Mouse (Mus musculus): Measurements from ENCODE around the gene Rrp1.
"Not testable (repeated sequence)": the region's sequence is repeated elsewhere in the genome, so short reads cannot be mapped to it uniquely, and the experiment has no call there.

The Rrp1 gene

GRCm38 (mm10) chr10:78422614-78423013, 9.8 kb upstream of the Rrp1 start:
- no peak for DNase-seq

DNA sequence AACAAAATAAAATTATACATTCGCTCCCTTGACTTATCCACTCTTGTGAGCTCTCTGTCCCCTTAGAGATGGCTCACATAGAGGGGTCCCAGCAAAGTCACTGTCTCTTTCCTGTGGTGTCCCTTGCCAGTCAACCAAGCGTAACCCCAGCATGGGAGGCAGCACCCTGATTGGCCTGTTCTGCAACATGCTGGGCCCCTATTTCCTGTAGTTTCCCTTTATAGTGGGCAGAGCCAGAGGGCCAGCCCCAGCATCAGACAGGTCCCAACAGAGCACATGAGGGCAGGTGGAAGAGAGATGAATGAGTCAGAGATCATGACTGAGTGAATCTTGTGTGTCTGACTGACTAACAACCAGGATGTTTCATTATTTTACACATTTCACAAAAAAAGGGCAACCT, 8.1 kb upstream of the Rrp1 start:
- DNase-seq = no peak

DNA sequence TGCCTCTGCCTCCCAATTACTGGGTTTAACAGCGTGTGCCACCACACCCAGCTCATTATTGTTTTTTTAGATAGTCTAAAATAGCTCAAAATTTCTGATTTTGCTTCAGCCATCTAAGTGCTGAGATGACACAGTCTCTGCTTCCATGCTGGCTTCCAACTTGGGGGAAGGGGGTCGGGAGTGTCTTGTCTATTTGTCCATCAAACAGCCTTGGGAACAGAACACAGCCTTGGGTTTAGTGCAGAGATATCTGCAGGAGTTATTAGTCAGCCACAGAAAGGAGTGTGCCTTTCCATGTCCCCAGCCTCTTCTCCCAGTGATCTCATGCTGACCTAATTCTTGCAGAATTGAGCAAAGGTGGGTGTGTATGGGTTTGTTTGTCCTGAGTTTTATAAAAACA, 5.9 kb upstream of the Rrp1 start:
- no peak for DNase-seq

- DNase-seq = no peak
Observed at GRCm38 (mm10) chr10:78417888-78418287, 5.0 kb upstream of the Rrp1 start.

- DNase-seq = not testable (repeated sequence)
Observed at GRCm38 (mm10) chr10:78414936-78415335, 2.1 kb upstream of the Rrp1 start.

- DNase-seq = no peak
Observed at GRCm38 (mm10) chr10:78413152-78413520, 293 bp upstream of the Rrp1 start.

- no peak for DNase-seq
Observed at GRCm38 (mm10) chr10:78411851-78412250, 992 bp downstream of the Rrp1 start.

DNA sequence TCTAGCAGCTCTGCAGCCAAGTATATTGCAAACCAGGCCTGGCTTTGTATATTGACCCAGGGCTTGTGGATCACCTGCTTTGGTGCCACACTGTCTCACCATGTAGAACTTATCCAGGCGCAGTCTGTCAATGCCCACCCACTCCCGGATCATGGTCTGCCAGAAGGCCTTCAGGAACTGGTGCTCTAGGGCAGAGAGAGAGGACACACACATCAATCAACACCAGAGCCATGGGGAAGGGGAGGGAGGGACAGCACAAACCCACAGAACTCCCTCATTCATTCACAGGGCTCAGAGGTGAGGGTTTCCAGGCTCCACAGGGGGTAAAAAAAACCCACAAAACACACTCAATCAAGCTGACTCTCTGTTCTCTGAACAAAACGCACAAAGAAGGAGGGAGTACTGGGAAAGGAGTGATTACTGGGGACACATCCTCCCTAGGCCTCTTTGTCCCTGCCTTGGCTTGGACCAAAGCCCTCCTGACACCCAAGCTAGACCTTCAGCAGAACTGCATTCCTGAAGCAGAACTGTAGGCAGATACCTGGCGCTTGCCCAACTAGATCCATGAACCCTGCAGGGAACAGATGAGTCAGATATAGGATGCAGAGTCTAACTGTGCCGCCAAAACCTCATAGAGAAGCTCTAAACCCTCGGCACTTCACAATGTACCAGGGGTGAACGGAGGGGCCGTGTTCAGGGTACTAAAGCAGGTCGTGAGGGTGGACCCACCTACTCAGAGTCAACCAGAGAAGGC, 3.6 kb downstream of the Rrp1 start:
- DNase-seq = no peak

DNA sequence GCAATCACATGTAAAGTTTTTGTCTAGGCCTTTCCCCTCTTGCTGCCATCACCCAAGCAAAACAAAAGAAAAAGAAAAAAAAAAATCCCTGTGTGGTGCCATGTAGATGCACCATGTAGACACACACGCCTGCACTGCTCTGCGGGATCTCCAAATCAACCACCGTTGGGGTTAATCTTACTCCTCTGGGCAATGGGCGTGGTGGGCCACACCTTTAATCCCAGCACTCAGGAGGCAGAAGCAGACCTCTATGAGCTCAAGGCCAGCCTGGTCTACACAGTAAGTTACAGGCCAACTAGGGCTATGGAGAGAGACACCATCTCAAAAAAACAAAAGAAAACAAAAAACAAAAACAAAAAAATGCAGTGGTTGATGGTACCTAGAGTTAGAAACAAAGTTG, 5.7 kb downstream of the Rrp1 start:
- no peak for DNase-seq

- DNase-seq = no peak
Observed at GRCm38 (mm10) chr10:78406152-78406551, 6.7 kb downstream of the Rrp1 start.

- DNase-seq = no peak
Observed at GRCm38 (mm10) chr10:78402301-78402922, 10.4 kb downstream of the Rrp1 start.

DNA sequence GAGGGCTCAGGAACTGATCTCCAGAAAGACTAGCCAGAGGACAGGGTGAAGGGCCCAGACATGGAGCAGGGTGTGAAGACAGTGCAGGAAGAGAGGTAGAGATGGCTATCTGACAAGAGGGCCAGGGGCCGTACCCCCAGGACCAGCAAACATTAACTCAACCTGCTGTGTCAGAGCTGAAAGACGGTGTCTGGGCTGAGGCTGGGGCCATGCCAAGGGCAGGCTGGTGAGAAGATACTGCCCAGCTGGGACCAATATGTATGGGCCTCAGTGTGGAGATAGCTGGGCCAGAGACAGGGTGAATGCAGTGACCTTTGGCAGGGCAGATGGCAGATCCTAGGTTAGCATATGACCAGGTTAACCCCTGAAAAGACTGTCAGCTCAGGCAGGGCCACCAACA, 11.7 kb downstream of the Rrp1 start:
- DNase-seq = no peak

DNA sequence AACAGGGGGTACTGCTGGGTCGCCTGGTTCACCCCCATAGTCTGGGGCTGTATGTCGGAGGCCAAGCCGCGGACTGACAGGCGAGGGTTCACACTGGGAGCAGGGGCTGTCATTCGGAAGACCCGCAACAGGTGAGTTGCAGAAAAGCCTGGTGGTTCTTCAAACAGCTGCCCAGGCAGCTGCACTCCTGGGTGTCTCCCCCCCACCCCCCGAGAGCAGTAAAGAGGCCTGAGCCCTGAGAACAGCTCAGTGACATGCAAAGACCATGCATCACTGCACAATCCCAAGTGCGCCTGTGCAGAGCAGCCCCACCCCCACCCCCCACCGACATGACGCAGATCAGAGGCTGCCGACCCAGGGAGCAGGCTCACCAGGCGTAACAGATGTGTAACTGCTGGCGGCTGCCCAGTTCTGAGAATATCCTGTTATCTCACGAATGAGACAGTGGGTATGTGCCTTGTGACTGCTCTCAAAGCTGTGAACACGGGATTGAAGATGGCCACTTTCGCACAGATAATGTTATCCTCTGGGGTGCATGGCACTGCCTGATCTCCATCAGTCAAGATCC, 13.7 kb downstream of the Rrp1 start:
- peak; percentile 68 for DNase-seq

- no peak for DNase-seq
Observed at GRCm38 (mm10) chr10:78396625-78396885, 16.3 kb downstream of the Rrp1 start.

- peak; percentile 93 for DNase-seq
Observed at GRCm38 (mm10) chr10:78395819-78396624, 16.8 kb downstream of the Rrp1 start.

DNA sequence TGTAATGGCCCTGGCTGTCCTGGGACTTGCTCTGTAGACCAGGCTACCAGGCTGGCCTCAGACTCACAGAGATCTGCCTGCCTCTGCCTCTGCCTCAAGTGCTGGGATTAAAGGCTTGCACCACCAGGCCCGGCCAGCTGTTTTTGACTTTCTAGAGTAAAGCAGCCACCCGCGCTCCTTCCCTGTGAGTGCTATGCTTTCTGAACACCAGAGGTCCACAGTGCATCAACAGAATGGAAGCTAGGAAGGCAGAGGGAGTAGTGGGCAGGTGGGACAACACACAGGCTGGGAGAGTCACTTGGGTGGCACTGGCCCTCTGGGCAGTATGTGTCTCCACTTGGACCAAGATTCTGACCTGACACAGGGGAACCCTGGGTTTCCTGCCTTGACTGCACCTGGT, 17.5 kb downstream of the Rrp1 start:
- no peak for DNase-seq

DNA sequence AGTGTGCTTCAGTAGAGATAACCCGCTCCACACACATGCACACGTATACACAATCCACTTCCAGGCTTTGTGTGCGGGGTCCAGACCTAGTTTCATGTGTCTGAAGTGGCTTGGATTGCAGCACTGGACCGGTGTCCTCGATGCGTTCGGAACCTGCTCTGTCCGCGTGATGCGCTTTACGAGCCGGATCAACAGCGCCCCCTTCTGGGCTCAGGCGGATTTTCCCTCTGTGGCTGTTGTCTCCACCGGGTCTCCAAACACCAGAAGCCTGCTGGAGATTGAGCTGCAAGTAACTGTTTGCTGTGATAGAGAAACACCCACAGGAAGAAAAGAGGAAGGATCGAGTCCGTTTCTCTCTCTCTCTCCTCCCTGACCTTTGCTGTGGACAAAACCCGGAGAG, 20.8 kb downstream of the Rrp1 start:
- peak; percentile 87 for DNase-seq

DNA sequence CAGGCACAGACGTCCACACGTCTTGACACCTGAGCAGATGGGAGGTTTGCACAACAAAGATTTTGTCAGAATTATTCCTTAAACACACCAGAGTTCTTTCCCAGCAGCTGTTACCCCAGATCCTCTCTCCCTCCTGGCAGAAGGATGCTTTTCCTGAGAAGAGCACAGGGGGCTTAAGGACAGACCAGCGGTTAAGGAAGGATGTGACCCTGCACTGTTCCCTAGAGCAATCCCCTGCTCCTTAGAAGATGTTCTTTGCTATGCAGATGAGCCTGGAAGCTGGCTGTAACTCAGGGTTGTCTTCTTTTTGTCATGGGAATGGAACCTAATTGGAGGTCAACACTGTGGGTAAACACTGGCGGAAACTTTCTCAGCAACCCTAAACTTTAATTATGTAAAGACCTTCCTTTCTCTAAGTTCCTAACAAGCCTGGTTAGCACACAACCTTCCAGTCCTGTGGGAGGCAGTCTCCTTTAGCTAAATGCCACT, 21.8 kb downstream of the Rrp1 start:
- no peak for DNase-seq

DNA sequence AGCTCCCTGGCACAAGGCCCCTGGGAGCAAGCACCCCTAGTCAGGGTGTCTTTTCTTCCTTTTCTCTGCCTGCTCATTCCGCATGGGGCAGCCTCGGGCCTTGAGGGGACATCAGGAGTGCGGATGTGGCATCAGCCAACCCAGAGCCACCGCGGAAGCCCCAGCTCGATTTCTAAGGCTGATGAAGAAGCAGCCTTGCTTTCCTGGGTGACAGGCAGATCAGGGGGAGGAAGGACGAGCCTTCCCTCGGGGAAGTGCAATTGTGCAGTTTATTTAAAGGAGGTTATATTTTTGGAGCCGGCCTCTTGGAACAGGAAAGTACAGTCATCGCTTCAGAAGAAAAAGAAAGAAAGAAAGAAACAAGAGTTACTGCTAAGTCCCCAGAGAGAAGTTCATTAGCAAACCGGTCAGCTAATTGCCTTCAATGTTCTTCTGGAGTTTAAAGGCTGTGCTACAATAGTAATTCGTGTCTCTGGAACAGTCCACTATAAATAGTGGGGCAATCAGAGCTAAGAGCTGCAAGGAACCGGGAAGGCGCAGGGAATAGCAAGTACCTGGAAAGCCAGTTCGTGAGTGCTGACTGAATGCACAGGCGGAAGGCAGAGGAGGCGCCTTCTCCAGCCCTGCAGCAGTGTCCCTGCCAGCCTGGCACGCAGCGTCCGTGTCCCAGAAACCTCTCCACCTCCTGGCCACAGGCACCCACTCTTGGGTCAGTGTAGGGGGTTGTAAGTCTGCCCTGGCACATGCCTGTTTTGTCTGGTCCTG, 24.4 kb downstream of the Rrp1 start:
- DNase-seq = no peak

DNA sequence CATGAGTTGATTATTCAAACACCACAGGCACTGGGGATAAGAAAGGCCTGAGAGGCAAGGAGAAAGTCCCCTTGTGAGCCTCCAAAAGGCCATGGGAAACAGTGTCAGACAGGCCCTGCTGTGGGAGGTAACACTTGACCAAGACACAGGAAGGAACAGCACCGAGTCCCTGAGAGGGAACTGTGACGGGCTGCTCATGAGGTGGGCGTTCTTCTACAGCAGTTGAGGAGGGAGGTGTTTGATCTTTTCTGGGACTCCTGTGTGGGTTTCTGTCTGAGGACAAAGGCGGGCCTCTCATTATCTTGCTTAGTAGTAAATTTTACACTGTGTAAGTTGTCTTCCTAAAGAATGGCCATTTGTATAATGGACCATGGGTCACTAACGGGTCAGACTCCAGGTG, 27.3 kb downstream of the Rrp1 start:
- DNase-seq = no peak

GRCm38 (mm10) chr10:78383567-78383966, 29.3 kb downstream of the Rrp1 start:
- DNase-seq = no peak

DNA sequence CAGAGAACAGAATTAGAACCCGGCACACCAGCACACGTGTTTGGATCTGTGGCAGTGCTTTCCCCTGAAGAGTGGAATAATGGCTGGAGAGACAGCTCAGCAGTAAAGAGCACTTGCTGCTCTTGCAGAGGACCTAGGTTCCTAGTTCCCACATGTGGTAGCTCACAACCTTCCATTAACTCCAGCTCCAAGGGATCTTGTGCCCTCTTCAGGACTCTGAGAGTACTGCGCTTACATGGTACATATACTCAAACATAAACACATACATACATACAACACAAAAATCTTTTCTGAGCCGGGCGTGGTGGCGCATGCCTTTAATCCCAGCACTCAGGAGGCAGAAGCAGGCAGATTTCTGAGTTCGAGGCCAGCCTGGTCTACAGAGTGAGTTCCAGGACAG, 34.3 kb downstream of the Rrp1 start:
- no peak for DNase-seq
